Mouse (Mus musculus) CH12F3 (cell line): ENCODE measurements around the gene Itih5.

ENCODE experiments used
- in situ Hi-C: fragments of 300-500 bp; cut with MboI; formaldehyde crosslinking; loops from 2 replicates; pipeline ENCODE4 v1.14.3; 2020; ENCODE audit warnings: low sequenced_read_pairs

Itih5 gene

DNA sequence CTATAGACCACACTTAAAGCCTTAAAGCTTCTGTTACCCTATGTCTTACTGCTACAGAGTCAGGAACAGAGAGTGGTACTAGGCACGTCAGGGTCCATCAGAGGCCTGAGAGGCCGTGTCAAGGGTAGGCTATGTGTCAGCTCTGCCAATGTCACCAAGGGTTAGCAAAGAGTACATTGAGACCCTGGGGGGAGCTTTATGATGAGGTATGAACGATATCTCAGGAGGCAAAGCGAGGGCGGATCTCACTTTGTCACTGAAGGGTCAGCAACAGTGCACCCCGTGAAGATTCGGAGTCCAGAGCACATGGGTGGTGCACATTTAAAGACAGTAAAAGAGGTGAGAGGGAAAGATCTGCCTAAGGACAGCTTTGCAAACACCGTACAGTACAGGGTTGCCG, 148.6 kb downstream of the Itih5 start:
- in situ Hi-C loops: no loop called here

DNA sequence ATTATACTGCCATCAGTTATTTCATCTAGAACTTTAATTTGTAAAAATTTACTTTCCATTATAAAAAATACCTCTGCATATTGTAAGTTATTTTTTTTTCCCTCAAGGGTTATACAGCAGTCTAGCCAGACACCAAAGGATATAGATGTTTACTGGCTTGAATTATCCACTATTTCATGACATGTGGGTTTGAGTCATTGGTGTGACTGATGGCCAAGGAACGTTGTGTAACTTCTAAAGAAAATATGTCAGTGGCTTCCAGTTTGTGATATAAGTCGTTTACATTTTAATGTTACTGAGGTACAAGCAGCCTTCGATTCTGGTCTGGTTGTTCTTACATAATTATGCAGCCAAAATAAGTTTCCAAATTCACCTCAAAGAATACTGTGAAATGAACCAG, 151.5 kb downstream of the Itih5 start:
- in situ Hi-C loops: no loop called here
